Mouse (Mus musculus) testis, postnatal 14 days (tissue): Measurements from ENCODE around the gene Fbxo7.
A peak's percentile ranks its signal among the peaks of the same experiment; 100 is the strongest.

Experiments
- DNase-seq: peaks from one replicate; pipeline ENCODE4 v3.0.0; 2021; ENCODE audit warnings: low spot score

Fbxo7 gene

GRCm38 (mm10) chr10:86091919-86092318 lies 70.1 kb downstream of the Fbxo7 start:
- peak; percentile 48 for DNase-seq

GRCm38 (mm10) chr10:86093109-86094035 lies 71.6 kb downstream of the Fbxo7 start:
- no peak for DNase-seq

GRCm38 (mm10) chr10:86098363-86098762 lies 76.6 kb downstream of the Fbxo7 start:
- no peak for DNase-seq

GRCm38 (mm10) chr10:86100281-86100851 lies 78.6 kb downstream of the Fbxo7 start:
- no peak for DNase-seq
